28 mouse cellular contexts compared by ENCODE assay signal in the genomic region with DNA sequence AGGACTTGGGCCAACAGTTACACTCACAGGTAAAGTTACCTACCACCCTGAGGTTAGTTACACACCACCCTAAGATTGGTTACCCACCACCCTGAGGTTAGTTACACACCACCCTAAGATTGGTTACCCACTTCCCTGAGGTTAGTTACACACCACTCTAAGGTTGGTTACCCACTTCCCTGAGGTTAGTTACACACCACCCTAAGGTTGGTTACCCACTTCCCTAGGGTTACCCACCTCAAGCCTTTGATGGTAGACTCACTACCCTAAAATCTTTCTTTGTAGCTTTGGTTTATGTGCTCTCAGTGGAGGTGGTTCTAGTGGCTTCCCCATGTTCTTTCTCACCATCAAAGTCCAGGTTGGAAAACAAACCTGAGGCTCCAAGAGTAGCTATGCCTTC. TPM values are rescaled to one million over a fixed set of nuclear protein-coding genes. Genes with fewer than 3 reads are reported as not detected.
DNase-seq lines count a peak whose midpoint lies in the region; ATAC-seq and TF ChIP-seq lines count a peak whose summit lies in the region.
"Had no signal": no experiment of that assay in that cellular context is flagged by ENCODE, and none has a peak within 500 bp of the region (broad histone marks: within the 10 kb centered on the region; RNA-seq: fewer than 3 reads in every experiment).

No protein-coding gene starts in this region.

- peaks cover 43% of the 10 kb centered on the region for H3K4me1 ChIP-seq in liver, embryonic 12.5 days
- peaks cover 14% of the 10 kb centered on the region for H3K4me1 ChIP-seq in liver, postnatal 0 days (ENCODE audit: insufficient read depth)
- peaks cover 15% of the 10 kb centered on the region for H3K4me1 ChIP-seq in heart, embryonic 10.5 days
- H3K4me1 ChIP-seq: hindbrain, embryonic 12.5 days; midbrain, embryonic 13.5 days had no signal

- TF ChIP-seq CTCF in liver, postnatal 0 days (IDR thresholded peaks at IDR 0.05; ENCODE audit: low read depth) = no peak

- H3K4me3 ChIP-seq in liver, embryonic 12.5 days = no peak overlapping the region
- no peak overlapping the region for H3K4me3 ChIP-seq in liver, postnatal 0 days (ENCODE audit: low read depth, low read length)
- H3K4me3 ChIP-seq in heart, embryonic 10.5 days = no peak overlapping the region
- H3K4me3 ChIP-seq: embryonic facial prominence, embryonic 13.5 days; forebrain, embryonic 10.5 days; hindbrain, embryonic 12.5 days; limb, embryonic 12.5 days; midbrain, embryonic 13.5 days had no signal

- DNase-seq in liver, postnatal 0 days = no peak
- DNase-seq in CD4-positive helper T cell, adult 2 months (ENCODE audit: low read depth, low spot score) = peak; percentile 71
- no peak for DNase-seq in spleen, postnatal 36 days (ENCODE audit: low spot score in 2 of 2)
- no peak for DNase-seq in heart, embryonic 10.5 days (ENCODE audit: low spot score)
- DNase-seq in left cerebral cortex, postnatal 14 days (ENCODE audit: low spot score in 2 of 2) = no peak
- DNase-seq: adrenal gland, postnatal 14 days; cerebellum, adult 11 months; cerebellum, adult 9-11 months; gastrocnemius, postnatal 14 days; heart, adult 11 months; heart, postnatal 36 days; kidney, adult 8-10 months; kidney, postnatal 4 days; lung, postnatal 36 days had no signal

- no peak overlapping the region for H3K4me2 ChIP-seq in liver, embryonic 12.5 days
- H3K4me2 ChIP-seq in liver, postnatal 0 days (ENCODE audit: low read depth, low read length) = no peak overlapping the region
- H3K4me2 ChIP-seq: embryonic facial prominence, embryonic 13.5 days; heart, embryonic 11.5 days; hindbrain, embryonic 12.5 days; limb, embryonic 12.5 days; midbrain, embryonic 13.5 days had no signal

- no peak overlapping the region for H3K9ac ChIP-seq in liver, embryonic 12.5 days
- H3K9ac ChIP-seq in liver, postnatal 0 days (replicated peaks) = no peak overlapping the region
- H3K9ac ChIP-seq: embryonic facial prominence, embryonic 13.5 days; hindbrain, embryonic 12.5 days; limb, embryonic 12.5 days; midbrain, embryonic 13.5 days had no signal

- H3K27me3 ChIP-seq in liver, embryonic 12.5 days (replicated peaks) = peaks cover 16% of the 10 kb centered on the region; the same call in 1 of the 2 replicates
- H3K27me3 ChIP-seq in liver, postnatal 0 days (ENCODE audit: insufficient read depth, low read length) = no peaks in the 10 kb centered on the region
- peaks cover 13% of the 10 kb centered on the region; the same call in 1 of the 2 replicates for H3K27me3 ChIP-seq in heart, embryonic 10.5 days (ENCODE audit: insufficient read depth, poor library complexity, severe bottlenecking)
- H3K27me3 ChIP-seq: embryonic facial prominence, embryonic 13.5 days; hindbrain, embryonic 12.5 days; limb, embryonic 12.5 days had no signal

- intact Hi-C loops in left cerebral cortex, postnatal 14 days (cut with DNase I) = loop anchor here (10.0 kb wide), 1 partner anchor 490 kb away; no protein-coding TSS in a partner anchor

- TF ChIP-seq EP300 in liver, postnatal 0 days (IDR thresholded peaks at IDR 0.05; ENCODE audit: low read depth) = no peak

- peak overlapping the region; percentile 89 for H3K27ac ChIP-seq in liver, embryonic 12.5 days
- H3K27ac ChIP-seq in liver, postnatal 0 days (ENCODE audit: low read depth) = no peak overlapping the region
- H3K27ac ChIP-seq in heart, embryonic 10.5 days = no peak overlapping the region
- H3K27ac ChIP-seq: embryonic facial prominence, embryonic 13.5 days; hindbrain, embryonic 12.5 days; hindbrain, postnatal 0 days; kidney, postnatal 0 days; limb, embryonic 12.5 days; midbrain, embryonic 13.5 days had no signal

- no peaks in the 10 kb centered on the region for H3K9me3 ChIP-seq in liver, embryonic 12.5 days (replicated peaks)
- H3K9me3 ChIP-seq in liver, postnatal 0 days (ENCODE audit: low read length) = no peaks in the 10 kb centered on the region
- H3K9me3 ChIP-seq in heart, embryonic 10.5 days = no peaks in the 10 kb centered on the region
- H3K9me3 ChIP-seq: embryonic facial prominence, embryonic 13.5 days; forebrain, embryonic 10.5 days; G1E; hindbrain, embryonic 12.5 days; limb, embryonic 12.5 days; midbrain, embryonic 13.5 days had no signal

- ATAC-seq in liver, embryonic 12.5 days = no peak
- ATAC-seq in liver, postnatal 0 days = no peak
- peak; percentile 62 for ATAC-seq in granulocyte monocyte progenitor cell, adult 5-6 weeks (replicated peaks; ENCODE audit: poor library complexity, severe bottlenecking)
- ATAC-seq in monocyte, adult 5-6 weeks (replicated peaks; ENCODE audit: insufficient number of reproducible peaks, low FRiP score, low TSS enrichment, poor library complexity, severe bottlenecking) = peak; percentile 49; the same call in 1 of the 2 replicates
- ATAC-seq: hindbrain, postnatal 0 days; intestine, embryonic 16.5 days; midbrain, embryonic 13.5 days had no signal

- H3K36me3 ChIP-seq in liver, embryonic 12.5 days = no peaks in the 10 kb centered on the region
- H3K36me3 ChIP-seq in liver, postnatal 0 days (replicated peaks; ENCODE audit: insufficient read depth, low read length) = no peaks in the 10 kb centered on the region
- H3K36me3 ChIP-seq in heart, embryonic 10.5 days = no peaks in the 10 kb centered on the region
- H3K36me3 ChIP-seq: embryonic facial prominence, embryonic 13.5 days; forebrain, embryonic 10.5 days; G1E; hindbrain, embryonic 12.5 days; limb, embryonic 12.5 days; midbrain, embryonic 13.5 days had no signal

RNA-seq across cellular contexts. Expression of a gene that starts 9.8 kb away (rescaled TPM):
- polyA plus RNA-seq in liver, embryonic 12.5 days (2016; fragmentation: Nextera tagmentation; extraction: Ambion mirVana) = 105 and 106 TPM in 2 replicates
- polyA plus RNA-seq in liver, postnatal 0 days (2015; fragmentation: Nextera tagmentation; extraction: Ambion mirVana) = 31.0 and 37.5 TPM in 2 replicates
- total RNA-seq in granulocyte monocyte progenitor cell, adult 5-6 weeks (2014; fragmentation: Nextera tagmentation) = 140 and 158 TPM in 2 replicates
- total RNA-seq in granulocyte monocyte progenitor cell, adult 5-6 weeks (2017) = 95.1 and 117 TPM in 2 replicates
- total RNA-seq in monocyte, adult 5-6 weeks (2017) = 47.6 to 98.9 TPM (median 75.2 TPM) in 3 replicates
- 19.3 and 21.1 TPM in 2 replicates for polyA plus RNA-seq in heart, embryonic 10.5 days (2016; fragmentation: Nextera tagmentation; extraction: Ambion mirVana)
- total RNA-seq in left cerebral cortex, postnatal 14 days (2021) = under 1 TPM in 1 of 2 experiments, not detected in 1; 0.30 TPM

RNA-seq across cellular contexts. Expression of a gene that starts 25.9 kb away (rescaled TPM):
- 1.3 TPM in 2 replicates for polyA plus RNA-seq in liver, embryonic 12.5 days (2016; fragmentation: Nextera tagmentation; extraction: Ambion mirVana)
- 0.21 and 0.23 TPM in 2 replicates for polyA plus RNA-seq in liver, postnatal 0 days (2015; fragmentation: Nextera tagmentation; extraction: Ambion mirVana)
- 2.0 TPM in 2 replicates for total RNA-seq in granulocyte monocyte progenitor cell, adult 5-6 weeks (2014; fragmentation: Nextera tagmentation)
- total RNA-seq in granulocyte monocyte progenitor cell, adult 5-6 weeks (2017) = 0.34 and 0.82 TPM in 2 replicates
- 1.6 TPM in 1 of 3 replicates, not detected in the others for total RNA-seq in monocyte, adult 5-6 weeks (2017)
- 1.1 and 1.2 TPM in 2 replicates for polyA plus RNA-seq in heart, embryonic 10.5 days (2016; fragmentation: Nextera tagmentation; extraction: Ambion mirVana)
- total RNA-seq in left cerebral cortex, postnatal 14 days (2021) = not detected
- total RNA-seq: adrenal gland, postnatal 14 days; G1E; gastrocnemius, postnatal 14 days; heart, postnatal 36 days; left cerebral cortex, postnatal 25 days had no signal
- polyA plus RNA-seq: G1E had no signal

RNA-seq across cellular contexts. Expression of a gene that starts 57.5 kb away (rescaled TPM):
- polyA plus RNA-seq in liver, embryonic 12.5 days (2016; fragmentation: Nextera tagmentation; extraction: Ambion mirVana) = 154 TPM in 2 replicates
- polyA plus RNA-seq in liver, postnatal 0 days (2015; fragmentation: Nextera tagmentation; extraction: Ambion mirVana) = 213 and 231 TPM in 2 replicates
- 63.8 and 77.3 TPM in 2 replicates for total RNA-seq in granulocyte monocyte progenitor cell, adult 5-6 weeks (2014; fragmentation: Nextera tagmentation)
- 159 and 201 TPM in 2 replicates for total RNA-seq in granulocyte monocyte progenitor cell, adult 5-6 weeks (2017)
- total RNA-seq in monocyte, adult 5-6 weeks (2017) = 75.1 to 86.6 TPM (median 75.4 TPM) in 3 replicates
- 472 and 583 TPM in 2 replicates for polyA plus RNA-seq in heart, embryonic 10.5 days (2016; fragmentation: Nextera tagmentation; extraction: Ambion mirVana)
- 100 to 1,000 TPM; 367 to 400 TPM for total RNA-seq in left cerebral cortex, postnatal 14 days (2021)

Comparison
In these comparisons a context has a peak if more than half of its experiments do, and no peak if none do; other contexts are left out.
1. ATAC-seq: peak in granulocyte monocyte progenitor cell, adult 5-6 weeks (single experiment) and monocyte, adult 5-6 weeks (single experiment); none in liver, embryonic 12.5 days (single experiment) and liver, postnatal 0 days (single experiment).
2. RNA of a gene that starts 9.8 kb away (total RNA-seq): 95.1 to 158 TPM in granulocyte monocyte progenitor cell, adult 5-6 weeks and 47.6 to 98.9 TPM in monocyte, adult 5-6 weeks; 0.30 TPM in left cerebral cortex, postnatal 14 days; every median in the first group is over 10 times any median in the second.